In the genomic region with DNA sequence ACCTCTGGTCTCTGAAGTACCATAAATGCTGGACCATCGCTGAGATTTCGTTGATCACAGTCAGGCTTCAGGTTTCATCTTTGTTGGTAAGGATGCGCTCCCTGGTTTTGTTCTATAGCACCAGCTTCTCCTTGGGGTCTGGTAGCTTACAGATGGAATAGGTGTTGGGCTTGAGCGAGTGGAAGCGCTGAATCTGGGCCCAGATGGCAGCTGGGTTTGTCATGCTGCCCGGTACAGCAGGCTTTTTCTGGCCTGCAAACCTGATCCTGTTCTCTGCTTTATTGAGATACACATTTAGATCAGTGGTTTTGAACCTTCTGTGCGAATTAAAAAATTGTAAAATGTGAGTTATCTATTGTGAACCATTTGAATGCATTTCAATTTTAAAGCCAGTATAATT, we compare ENCODE assay signal across 10 mouse cellular contexts.
A peak's percentile ranks its signal among the peaks of the same experiment; 100 is the strongest.
DNase-seq lines count a peak whose midpoint lies in the region.
"Had no signal": no experiment of that assay in that cellular context is flagged by ENCODE, and none has a peak within 500 bp of the region (broad histone marks: within the 10 kb centered on the region; RNA-seq: fewer than 3 reads in every experiment).

No protein-coding gene starts in this region.

- DNase-seq in frontal cortex, postnatal 36 days (ENCODE audit: low spot score in 2 of 2), result peak; percentile 3 to 14
- DNase-seq in frontal cortex, postnatal 14 days (ENCODE audit: low spot score in 2 of 2), result no peak
- peak; percentile 50 to 61 for DNase-seq in cerebellum, postnatal 25 days
- DNase-seq in layer of hippocampus, adult 9-11 months, result peak; percentile 71
- DNase-seq in right cerebral cortex, postnatal 25 days, result peak; percentile 31
- no peak for DNase-seq in kidney, postnatal 10 days
- no peak for DNase-seq in urinary bladder, postnatal 4 days (ENCODE audit: low spot score in 2 of 2)
- DNase-seq: adrenal gland, postnatal 25 days; heart, postnatal 14 days; lung, postnatal 10 days had no signal

Comparison
In these comparisons a context has a peak if more than half of its experiments do, and no peak if none do; other contexts are left out.
1. DNase-seq: peak in frontal cortex, postnatal 36 days (2 of 2), cerebellum, postnatal 25 days (2 of 2), layer of hippocampus, adult 9-11 months (single experiment) and right cerebral cortex, postnatal 25 days (single experiment); none in frontal cortex, postnatal 14 days (0 of 2), kidney, postnatal 10 days (single experiment) and urinary bladder, postnatal 4 days (0 of 2).